Mouse (Mus musculus): ENCODE data around the gene Rpl12. TPM values are rescaled to one million over a fixed set of nuclear protein-coding genes. Genes with fewer than 3 reads are reported as not detected.
A peak's percentile ranks its signal among the peaks of the same experiment; 100 is the strongest.
"Not testable (repeated sequence)": the region's sequence is repeated elsewhere in the genome, so short reads cannot be mapped to it uniquely, and the experiment has no call there.

Rpl12 gene
- polyA plus RNA-seq, 1 experiment from 2014 or later = 111 TPM

GRCm38 (mm10) chr2:32989376-32989775 lies 28.0 kb downstream of the Rpl12 start:
- Histone ChIP-seq H3K4me1 (no peaks in the 10 kb centered on the region), H3K27ac (no peak overlapping the region), H3K27me3 (peaks cover 4% of the 10 kb centered on the region; the same call in 1 of the 2 replicates), H3K4me2 (no peak overlapping the region), H3K36me3 (ENCODE audit: poor library complexity, severe bottlenecking) (no peaks in the 10 kb centered on the region), H3K9me3 (replicated peaks) (no peaks in the 10 kb centered on the region), H3K9ac (no peak overlapping the region), H3K4me3 (no peak overlapping the region)
- no peak for ATAC-seq
- WGBS = 76% methylated on average over 3 of the region's 3 CpGs

- no peaks in the 10 kb centered on the region for H3K9me3 ChIP-seq (replicated peaks)
Measured at GRCm38 (mm10) chr2:32990167-32990832, 28.9 kb downstream of the Rpl12 start.

GRCm38 (mm10) chr2:32992130-32992529 lies 30.8 kb downstream of the Rpl12 start:
- H3K9ac ChIP-seq = no peak overlapping the region
- H3K4me2 ChIP-seq = no peak overlapping the region
- no peaks in the 10 kb centered on the region for H3K27me3 ChIP-seq
- no peaks in the 10 kb centered on the region for H3K4me1 ChIP-seq
- H3K4me3 ChIP-seq = no peak overlapping the region
- WGBS = 79% methylated on average over 6 of the region's 6 CpGs
- H3K27ac ChIP-seq = no peak overlapping the region
- no peak for ATAC-seq
- no peaks in the 10 kb centered on the region for H3K9me3 ChIP-seq (replicated peaks)
- no peaks in the 10 kb centered on the region for H3K36me3 ChIP-seq (ENCODE audit: poor library complexity, severe bottlenecking)

More at GRCm38 (mm10) chr2:32990167-32990832, 28.9 kb downstream of the Rpl12 start:
- no peak for ATAC-seq
- Histone ChIP-seq H3K36me3 (ENCODE audit: poor library complexity, severe bottlenecking) (no peaks in the 10 kb centered on the region), H3K9ac (no peak overlapping the region), H3K4me1 (no peaks in the 10 kb centered on the region), H3K27ac (no peak overlapping the region), H3K4me2 (no peak overlapping the region), H3K27me3 (no peaks in the 10 kb centered on the region), H3K4me3 (no peak overlapping the region)
- WGBS = 61% methylated on average over 13 of the region's 13 CpGs

GRCm38 (mm10) chr2:32997081-32997480 lies 35.7 kb downstream of the Rpl12 start:
- Histone ChIP-seq H3K4me2 (no peak overlapping the region), H3K4me3 (no peak overlapping the region), H3K27me3 (no peaks in the 10 kb centered on the region), H3K9ac (no peak overlapping the region), H3K36me3 (ENCODE audit: poor library complexity, severe bottlenecking) (no peaks in the 10 kb centered on the region), H3K4me1 (no peaks in the 10 kb centered on the region), H3K27ac (no peak overlapping the region), H3K9me3 (replicated peaks) (no peaks in the 10 kb centered on the region)
- WGBS = 59% methylated on average over 6 of the region's 6 CpGs
- ATAC-seq = no peak

- Histone ChIP-seq H3K9ac (no peak overlapping the region), H3K4me1 (no peaks in the 10 kb centered on the region), H3K27ac (no peak overlapping the region), H3K4me2 (no peak overlapping the region), H3K27me3 (no peaks in the 10 kb centered on the region), H3K4me3 (no peak overlapping the region), H3K36me3 (ENCODE audit: poor library complexity, severe bottlenecking) (0 out of 2 replicates have a peak, but pooled peaks cover 3% of the 10 kb centered on the region), H3K9me3 (replicated peaks) (no peaks in the 10 kb centered on the region)
- 83% methylated on average over 4 of the region's 4 CpGs for WGBS
- ATAC-seq = no peak
Measured at GRCm38 (mm10) chr2:32997792-32998191, 36.4 kb downstream of the Rpl12 start.

- no peak for ATAC-seq
- Histone ChIP-seq H3K9ac (no peak overlapping the region), H3K4me3 (no peak overlapping the region), H3K9me3 (replicated peaks) (no peaks in the 10 kb centered on the region), H3K27ac (no peak overlapping the region), H3K4me2 (no peak overlapping the region), H3K27me3 (no peaks in the 10 kb centered on the region), H3K36me3 (ENCODE audit: poor library complexity, severe bottlenecking) (0 out of 2 replicates have a peak, but pooled peaks cover 3% of the 10 kb centered on the region), H3K4me1 (no peaks in the 10 kb centered on the region)
- 98% methylated on average over 2 of the region's 2 CpGs for whole genome bisulfite sequencing
Measured at GRCm38 (mm10) chr2:32999752-33000151, 38.4 kb downstream of the Rpl12 start.

GRCm38 (mm10) chr2:33002144-33002543 lies 40.8 kb downstream of the Rpl12 start:
- no peak overlapping the region for H3K9ac ChIP-seq
- no peaks in the 10 kb centered on the region for H3K27me3 ChIP-seq
- 0 out of 2 replicates have a peak, but pooled peaks cover 8% of the 10 kb centered on the region for H3K36me3 ChIP-seq (ENCODE audit: poor library complexity, severe bottlenecking)
- H3K4me1 ChIP-seq = no peaks in the 10 kb centered on the region
- no peak for ATAC-seq
- 90% methylated on average over 7 of the region's 7 CpGs for whole genome bisulfite sequencing
- H3K4me3 ChIP-seq = no peak overlapping the region
- no peak overlapping the region for H3K27ac ChIP-seq
- no peaks in the 10 kb centered on the region for H3K9me3 ChIP-seq (replicated peaks)
- H3K4me2 ChIP-seq = no peak overlapping the region

GRCm38 (mm10) chr2:33005041-33005440 lies 43.7 kb downstream of the Rpl12 start:
- no peak overlapping the region for H3K4me2 ChIP-seq
- no peak overlapping the region for H3K4me3 ChIP-seq
- WGBS = 66% methylated on average over 5 of the region's 5 CpGs
- H3K27ac ChIP-seq = no peak overlapping the region
- no peaks in the 10 kb centered on the region for H3K4me1 ChIP-seq
- no peaks in the 10 kb centered on the region for H3K27me3 ChIP-seq
- no peaks in the 10 kb centered on the region for H3K9me3 ChIP-seq (replicated peaks)
- no peak overlapping the region for H3K9ac ChIP-seq
- H3K36me3 ChIP-seq (ENCODE audit: poor library complexity, severe bottlenecking) = 0 out of 2 replicates have a peak, but pooled peaks cover 8% of the 10 kb centered on the region
- no peak for ATAC-seq

GRCm38 (mm10) chr2:33009055-33009454 lies 47.7 kb downstream of the Rpl12 start:
- H3K9me3 ChIP-seq (replicated peaks); H3K4me1 ChIP-seq; H3K9ac ChIP-seq; ATAC-seq; H3K36me3 ChIP-seq (ENCODE audit: poor library complexity, severe bottlenecking); H3K27ac ChIP-seq; H3K4me3 ChIP-seq; H3K27me3 ChIP-seq; H3K4me2 ChIP-seq: not testable (repeated sequence)
- 83% methylated on average over 4 of the region's 4 CpGs for WGBS

- H3K9me3 ChIP-seq (replicated peaks) = no peaks in the 10 kb centered on the region
- 0 out of 2 replicates have a peak, but pooled peaks cover 6% of the 10 kb centered on the region for H3K4me1 ChIP-seq
- no peaks in the 10 kb centered on the region for H3K27me3 ChIP-seq
- no peak overlapping the region for H3K4me3 ChIP-seq
- 69% methylated on average over 5 of the region's 5 CpGs for WGBS
- no peak overlapping the region for H3K9ac ChIP-seq
- H3K4me2 ChIP-seq = no peak overlapping the region
- no peaks in the 10 kb centered on the region for H3K36me3 ChIP-seq (ENCODE audit: poor library complexity, severe bottlenecking)
- 0 out of 2 replicates have a peak, but pooled peaks have one; percentile 45 for ATAC-seq
- H3K27ac ChIP-seq = no peak overlapping the region
Measured at GRCm38 (mm10) chr2:33014877-33015276, 53.5 kb downstream of the Rpl12 start.
